Mouse (Mus musculus): ENCODE data around the gene Dusp1.

The Dusp1 gene

DNA sequence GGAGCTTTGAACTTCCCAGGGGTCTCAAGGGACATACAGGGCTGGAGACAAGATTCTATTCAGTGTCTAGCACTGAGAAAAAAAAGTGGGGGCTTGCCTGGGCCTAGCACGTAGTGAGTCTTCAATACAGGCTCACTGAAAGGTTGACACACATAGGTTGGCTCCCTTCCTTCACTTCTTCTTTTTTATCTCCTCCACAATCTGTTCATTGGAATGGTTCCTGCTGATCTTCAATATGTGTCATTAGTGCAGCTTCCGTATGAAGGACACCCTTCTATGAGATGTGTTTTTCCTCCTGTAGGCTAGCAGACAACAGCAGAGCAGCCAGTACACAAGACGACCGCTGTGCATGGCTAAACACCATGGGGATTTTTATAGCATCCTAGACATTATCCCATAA, 37.1 kb downstream of the Dusp1 start:
- no peak for DNase-seq (ENCODE audit: low read depth, low spot score)

GRCm38 (mm10) chr17:26524316-26524715, 37.6 kb downstream of the Dusp1 start:
- DNase-seq (ENCODE audit: low read depth, low spot score): no peak

DNA sequence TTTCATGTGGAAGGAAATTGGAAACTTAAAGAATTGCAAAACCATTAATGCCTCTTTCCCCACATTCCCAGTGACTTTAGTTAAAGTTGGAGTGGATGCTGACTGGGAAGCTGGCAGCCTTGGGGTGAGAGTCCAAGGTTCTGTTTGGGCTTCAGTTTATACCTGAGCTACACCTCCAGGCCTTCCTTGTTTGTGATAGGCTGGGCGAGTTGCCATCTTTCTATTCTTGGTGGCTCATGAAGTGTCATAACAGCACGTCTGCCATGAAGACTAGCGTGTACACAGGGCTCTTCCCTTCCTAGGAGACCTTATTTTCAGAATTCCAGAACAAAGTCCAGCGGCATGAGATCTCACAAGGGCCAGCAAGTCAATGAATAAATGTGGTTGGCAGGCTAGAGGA, 39.2 kb downstream of the Dusp1 start:
- DNase-seq (ENCODE audit: low read depth, low spot score): no peak

- DNase-seq (ENCODE audit: low read depth, low spot score): no peak
Observed at GRCm38 (mm10) chr17:26518306-26518705, 43.6 kb downstream of the Dusp1 start.

- no peak for DNase-seq (ENCODE audit: low read depth, low spot score)
Observed at GRCm38 (mm10) chr17:26515675-26516074, 46.3 kb downstream of the Dusp1 start.

- no peak for DNase-seq (ENCODE audit: low read depth, low spot score)
Observed at GRCm38 (mm10) chr17:26514581-26515030, 47.3 kb downstream of the Dusp1 start.

- no peak for DNase-seq (ENCODE audit: low read depth, low spot score)
Observed at GRCm38 (mm10) chr17:26513459-26514290, 48.3 kb downstream of the Dusp1 start.

- no peak for DNase-seq (ENCODE audit: low read depth, low spot score)
Observed at GRCm38 (mm10) chr17:26512961-26513360, 49.0 kb downstream of the Dusp1 start.

GRCm38 (mm10) chr17:26511816-26512774, 49.8 kb downstream of the Dusp1 start:
- DNase-seq (ENCODE audit: low read depth, low spot score): no peak

- no peak for DNase-seq (ENCODE audit: low read depth, low spot score)
Observed at GRCm38 (mm10) chr17:26511256-26511655, 50.7 kb downstream of the Dusp1 start.

DNA sequence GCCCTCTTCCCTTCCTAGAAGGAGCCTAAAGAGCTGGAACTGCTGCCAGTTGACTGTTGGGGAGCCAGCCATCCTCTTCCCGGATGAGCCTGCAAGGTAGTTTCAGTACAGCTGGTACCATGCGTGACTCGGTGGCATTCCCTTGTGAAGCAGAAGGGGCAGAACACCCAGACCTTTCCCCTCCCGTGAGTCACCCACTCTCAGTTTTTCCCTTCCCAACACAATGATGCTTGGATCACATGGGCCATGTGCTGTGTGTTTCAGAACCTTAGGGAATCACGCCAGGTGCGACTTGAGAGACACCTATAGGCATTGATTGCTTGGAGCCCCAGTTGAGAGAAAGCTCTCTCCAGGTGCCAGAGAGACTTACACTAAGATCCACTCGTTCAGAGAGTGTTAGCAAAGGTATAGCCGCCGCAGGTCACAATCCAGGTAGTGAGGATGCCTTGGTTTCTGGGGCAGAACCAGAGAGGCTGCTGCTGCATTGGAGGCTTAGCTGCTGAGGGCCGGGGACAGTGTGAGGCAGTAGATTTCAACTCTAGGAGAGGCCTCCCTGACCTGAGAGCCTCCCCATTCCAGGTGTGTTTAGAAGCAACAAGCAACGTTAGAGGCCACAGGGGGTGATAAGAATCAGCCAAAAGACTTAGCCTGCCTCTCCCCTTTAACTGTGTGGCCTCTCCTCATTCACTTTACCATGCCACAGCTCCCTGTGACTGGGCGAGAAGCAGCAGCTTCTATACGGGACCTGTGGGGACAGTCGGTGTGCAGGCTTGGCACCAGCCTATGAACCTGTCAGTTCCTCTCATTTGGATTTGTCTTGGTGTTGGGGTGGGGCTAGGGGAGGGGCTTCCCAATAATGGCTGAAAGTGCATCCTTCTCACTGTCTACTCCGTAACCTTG, 51.5 kb downstream of the Dusp1 start:
- no peak for DNase-seq (ENCODE audit: low read depth, low spot score)

DNA sequence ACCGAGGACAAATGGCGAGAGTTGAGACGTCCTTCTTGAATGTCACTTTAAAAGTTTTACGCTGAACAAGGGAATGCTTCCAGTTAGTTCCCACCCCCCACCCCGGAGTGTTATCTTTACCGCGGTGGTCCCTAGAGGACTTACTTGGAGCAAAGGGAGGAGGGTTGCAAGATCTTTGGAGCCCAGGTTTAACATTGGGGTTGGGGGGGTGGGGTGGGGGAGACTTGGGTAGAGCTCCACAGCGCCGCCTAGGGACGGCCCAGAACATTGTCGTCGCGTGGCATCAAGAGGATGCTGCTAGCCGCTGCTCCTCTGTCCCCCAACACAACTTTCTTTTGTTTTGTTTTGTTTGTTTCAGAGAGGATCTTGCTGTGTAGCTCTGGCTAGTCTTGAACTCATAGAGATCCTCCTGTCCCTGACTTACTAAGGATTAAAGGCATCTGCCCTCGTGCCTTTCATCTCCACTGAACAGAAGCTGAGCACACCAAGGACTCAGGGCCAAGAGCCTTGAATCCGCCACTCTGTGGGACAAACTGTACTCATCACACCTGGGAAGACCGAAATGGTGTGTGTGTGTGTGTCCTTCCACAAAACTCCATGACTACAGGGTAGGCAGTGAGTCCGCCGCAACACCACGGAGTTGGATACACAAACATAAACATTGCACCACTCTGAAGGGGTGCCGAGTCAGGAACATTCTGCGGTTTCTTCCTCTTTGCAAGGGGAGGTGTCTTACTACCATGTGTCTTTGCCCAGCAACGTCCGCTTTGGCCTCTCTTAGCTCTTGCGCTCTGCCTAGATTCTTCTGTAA, 52.8 kb downstream of the Dusp1 start:
- DNase-seq (ENCODE audit: low read depth, low spot score): peak; percentile 88

DNA sequence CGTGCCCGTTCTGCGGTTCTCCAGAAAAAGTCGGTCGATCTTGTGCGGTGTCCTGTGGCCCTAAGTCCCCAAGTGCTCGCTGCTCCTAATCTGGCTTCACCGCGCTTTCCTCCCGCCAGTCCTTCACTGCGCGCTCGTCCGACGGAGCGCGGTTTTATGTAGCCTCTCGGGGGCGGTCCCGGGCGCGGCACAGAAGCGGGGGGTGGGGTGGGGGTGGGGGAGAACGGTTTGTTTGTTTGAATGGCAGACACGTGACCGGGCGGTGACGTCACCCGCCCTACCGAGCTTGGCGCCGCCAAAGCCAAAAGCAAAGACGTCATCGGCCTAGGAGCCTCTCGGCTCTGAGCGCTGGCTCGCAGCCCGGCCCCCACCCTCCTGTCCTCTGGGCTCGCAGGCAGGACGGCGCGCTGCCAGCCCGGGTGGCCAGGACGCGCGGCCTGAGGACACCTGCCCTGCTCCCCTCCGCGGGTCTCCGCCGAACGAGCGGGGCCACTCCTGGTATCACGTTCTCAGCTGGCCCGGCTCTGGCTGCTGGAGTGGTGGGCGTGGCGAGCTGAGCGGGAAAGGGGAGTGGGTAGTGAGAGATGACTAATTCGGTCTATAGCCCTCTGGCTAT, 53.5 kb downstream of the Dusp1 start:
- peak; percentile 98 for DNase-seq (ENCODE audit: low read depth, low spot score)

- DNase-seq (ENCODE audit: low read depth, low spot score): peak; percentile 87
Observed at GRCm38 (mm10) chr17:26507966-26508344, 54.0 kb downstream of the Dusp1 start.

DNA sequence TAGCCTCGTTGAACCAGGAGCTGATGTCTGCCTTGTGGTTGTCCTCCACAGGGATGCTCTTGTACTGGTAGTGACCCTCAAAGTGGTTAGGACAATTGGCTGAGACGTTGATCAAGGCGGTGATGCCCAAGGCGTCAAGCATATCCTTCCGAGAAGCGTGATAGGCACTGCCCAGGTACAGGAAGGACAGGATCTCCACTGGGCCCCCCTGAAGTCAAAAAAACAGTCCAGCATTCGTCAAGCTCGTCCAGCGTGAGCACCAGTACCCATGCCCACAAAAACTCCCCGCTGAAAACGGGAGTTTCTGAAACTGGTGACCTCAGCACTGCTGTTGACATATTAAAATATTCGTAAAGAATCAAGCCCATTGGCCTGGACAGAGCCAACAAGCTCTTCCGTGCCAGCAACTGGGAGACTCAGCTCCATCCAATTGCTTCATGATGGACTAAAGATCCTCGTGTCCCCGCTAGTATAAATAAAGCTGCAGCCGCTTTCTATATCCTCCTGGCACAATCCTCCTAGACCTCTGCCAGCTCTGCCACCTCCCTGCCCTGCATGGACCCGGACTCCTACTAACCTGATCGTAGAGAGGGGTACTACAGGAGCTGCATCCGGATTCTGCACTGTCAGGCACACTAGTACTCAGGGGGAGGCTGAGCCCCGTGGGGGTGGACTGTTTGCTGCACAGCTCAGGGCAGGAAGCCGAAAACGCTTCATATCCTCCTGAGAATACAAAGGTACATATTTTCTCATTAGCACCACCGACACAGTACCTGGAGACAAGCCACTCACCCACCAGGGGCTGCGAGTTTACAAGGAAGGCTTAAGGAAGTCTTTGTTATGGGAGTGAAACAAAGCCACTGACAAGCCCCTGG, 54.7 kb downstream of the Dusp1 start:
- peak; percentile 45 for DNase-seq (ENCODE audit: low read depth, low spot score)

GRCm38 (mm10) chr17:26506031-26506641, 55.8 kb downstream of the Dusp1 start:
- no peak for DNase-seq (ENCODE audit: low read depth, low spot score)

DNA sequence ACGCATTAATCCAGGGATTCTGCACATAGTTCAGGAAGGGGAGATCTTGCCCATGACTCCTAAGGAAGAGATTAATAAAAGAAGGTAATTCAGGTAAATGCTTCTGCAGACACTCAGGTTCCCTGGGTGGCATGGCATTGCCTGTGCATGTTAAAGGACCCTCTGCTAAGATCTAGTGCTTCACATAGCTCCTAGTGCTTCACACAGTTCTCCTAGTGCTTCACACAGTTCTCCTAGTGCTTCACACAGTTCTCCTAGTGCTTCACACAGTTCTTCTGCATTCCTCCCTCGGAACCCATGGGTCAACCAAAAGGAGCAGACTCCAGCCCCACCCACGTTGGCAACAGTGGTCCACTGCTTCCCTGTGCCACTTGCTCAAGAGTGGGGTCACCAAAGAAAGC, 56.7 kb downstream of the Dusp1 start:
- DNase-seq (ENCODE audit: low read depth, low spot score): no peak

- DNase-seq (ENCODE audit: low read depth, low spot score): no peak
Observed at GRCm38 (mm10) chr17:26503981-26504671, 57.8 kb downstream of the Dusp1 start.

All from mesoderm, embryonic 11.5 days (tissue).